Mouse (Mus musculus) forebrain, embryonic 13.5 days (tissue): ENCODE measurements around the gene Ms4a4a. TPM values are rescaled to one million over a fixed set of nuclear protein-coding genes. Genes with fewer than 3 reads are reported as not detected.
"Not testable (repeated sequence)": the region's sequence is repeated elsewhere in the genome, so short reads cannot be mapped to it uniquely, and the experiment has no call there.

Experiments used
- ATAC-seq: fragments of 200-750 bp; cut with Nextera tagmentation; 2 replicates; pipeline ENCODE4 v1.8.0; 2017
- H3K27ac ChIP-seq: fragments of 300-500 bp; sonication (generic); 2 replicates; pipeline ENCODE4 v1.5.1; 2015; ENCODE audit warnings: inconsistent platforms, mild to moderate bottlenecking, moderate library complexity
- H3K27me3 ChIP-seq: fragments of 300-500 bp; sonication (generic); 2 replicates; pipeline ENCODE4 v1.6.1; 2015; ENCODE audit warnings: mild to moderate bottlenecking, inconsistent platforms
- H3K36me3 ChIP-seq: fragments of 300-500 bp; sonication (generic); 2 replicates; pipeline ENCODE4 v1.6.1; 2015; ENCODE audit warnings: mild to moderate bottlenecking, inconsistent platforms; ENCODE audit not compliant: poor library complexity, severe bottlenecking
- H3K4me1 ChIP-seq: fragments of 300-500 bp; sonication (generic); 2 replicates; pipeline ENCODE4 v1.6.1; 2015; ENCODE audit warnings: inconsistent platforms
- H3K4me2 ChIP-seq: fragments of 300-500 bp; sonication (generic); 2 replicates; pipeline ENCODE4 v1.6.1; 2015; ENCODE audit warnings: inconsistent platforms, mild to moderate bottlenecking, moderate library complexity
- H3K4me3 ChIP-seq: fragments of 300-500 bp; sonication (generic); 2 replicates; pipeline ENCODE4 v1.5.1; 2015; ENCODE audit warnings: mild to moderate bottlenecking, inconsistent platforms
- H3K9ac ChIP-seq: fragments of 300-500 bp; sonication (generic); 2 replicates; pipeline ENCODE4 v1.6.1; 2015; ENCODE audit warnings: mild to moderate bottlenecking, inconsistent platforms
- H3K9me3 ChIP-seq: fragments of 300-500 bp; sonication (generic); replicated peaks from 2 replicates; pipeline ENCODE4 v1.6.1; 2016; ENCODE audit warnings: inconsistent platforms
- WGBS: fragments of 180-500 bp; shearing (Covaris S2); methylation state at CpG from one replicate; pipeline ENCODE4 v1.1.7; 2015; 5-methylcytosine and 5-hydroxymethylcytosine counted together
- polyA plus RNA-seq: library from polyadenylated mRNA; unstranded; fragments of >200 nt; fragmentation: Nextera tagmentation; extraction: Ambion mirVana; gene quantifications from 2 replicates; pipeline ENCODE4 v1.2.1, GENCODE M21; 2015

Gene Ms4a4a
- polyA plus RNA-seq, 1 experiment from 2014 or later = 0.54 TPM

DNA sequence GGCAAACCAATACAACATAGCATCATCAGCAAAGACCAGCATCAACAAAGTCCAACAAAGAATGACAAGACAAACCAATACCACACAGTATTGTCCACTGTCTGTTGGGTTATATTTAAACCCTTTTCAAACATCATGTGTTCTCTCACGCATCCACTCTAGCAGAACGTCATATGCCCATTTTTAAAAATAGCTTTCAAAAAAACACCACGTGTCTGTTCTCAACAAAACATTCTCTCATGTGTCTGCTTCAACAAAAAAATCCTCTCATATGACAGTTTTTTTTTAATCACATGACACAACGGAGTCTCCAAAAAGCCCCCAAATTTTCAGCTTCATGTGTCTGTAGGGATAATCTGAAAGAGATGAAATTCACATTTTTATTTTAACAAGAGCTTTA lies 12.4 kb downstream of the Ms4a4a start:
- H3K36me3 ChIP-seq = no peaks in the 10 kb centered on the region
- H3K27me3 ChIP-seq = no peaks in the 10 kb centered on the region
- H3K9ac ChIP-seq = no peak overlapping the region
- H3K4me2 ChIP-seq = no peak overlapping the region
- H3K27ac ChIP-seq = no peak overlapping the region
- H3K9me3 ChIP-seq = no peaks in the 10 kb centered on the region
- ATAC-seq = no peak
- no peak overlapping the region for H3K4me3 ChIP-seq
- 89% methylated on average over 4 of the region's 4 CpGs for WGBS
- no peaks in the 10 kb centered on the region for H3K4me1 ChIP-seq

DNA sequence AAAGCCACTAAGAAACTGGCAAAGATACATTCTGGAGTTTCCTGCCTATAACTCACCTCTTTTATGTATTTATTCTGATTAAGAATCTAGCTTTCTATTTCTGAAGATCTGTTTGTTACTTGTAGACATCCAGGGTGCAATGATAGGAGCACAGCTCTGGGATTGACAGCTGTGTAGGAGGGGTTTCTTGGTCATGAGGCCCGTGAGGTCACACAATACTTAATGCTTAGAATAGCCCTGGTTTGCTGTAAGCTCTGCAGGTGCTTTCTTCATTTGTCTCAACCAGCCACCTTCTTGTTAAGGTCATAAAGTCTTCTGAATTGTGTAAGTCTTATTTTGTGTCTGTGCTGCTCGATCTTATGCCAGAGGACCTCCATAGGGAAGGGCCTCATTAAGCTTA lies 13.6 kb downstream of the Ms4a4a start:
- Histone ChIP-seq H3K4me1 (no peaks in the 10 kb centered on the region), H3K27ac (no peak overlapping the region), H3K4me2 (no peak overlapping the region), H3K4me3 (no peak overlapping the region), H3K9ac (no peak overlapping the region), H3K36me3 (no peaks in the 10 kb centered on the region), H3K9me3 (no peaks in the 10 kb centered on the region), H3K27me3 (no peaks in the 10 kb centered on the region)
- WGBS = 69% methylated on average over 2 of the region's 2 CpGs
- no peak for ATAC-seq

DNA sequence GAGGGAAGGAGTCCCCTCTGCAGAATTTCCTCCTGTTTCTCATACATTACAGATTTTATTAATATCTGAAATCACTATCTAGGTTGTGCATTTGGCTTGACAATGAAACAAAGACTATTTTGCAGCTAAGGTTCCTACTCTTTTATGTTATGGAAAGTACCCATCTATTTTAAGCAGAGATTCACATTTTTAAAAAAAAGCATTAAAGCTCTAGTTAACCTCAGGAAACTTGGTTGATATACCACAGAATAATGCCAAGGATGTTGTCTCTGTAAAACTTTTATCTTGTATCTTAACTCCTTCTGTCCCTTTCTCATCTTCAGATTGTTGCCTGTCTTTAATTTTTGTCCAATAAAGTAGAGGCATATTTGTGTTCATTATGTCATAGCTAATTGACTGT lies 20.4 kb downstream of the Ms4a4a start:
- no peaks in the 10 kb centered on the region for H3K27me3 ChIP-seq
- no peak overlapping the region for H3K4me2 ChIP-seq
- no peaks in the 10 kb centered on the region for H3K4me1 ChIP-seq
- no peak overlapping the region for H3K4me3 ChIP-seq
- no peak overlapping the region for H3K27ac ChIP-seq
- H3K9me3 ChIP-seq = no peaks in the 10 kb centered on the region
- no peaks in the 10 kb centered on the region for H3K36me3 ChIP-seq
- H3K9ac ChIP-seq = no peak overlapping the region
- ATAC-seq = no peak

DNA sequence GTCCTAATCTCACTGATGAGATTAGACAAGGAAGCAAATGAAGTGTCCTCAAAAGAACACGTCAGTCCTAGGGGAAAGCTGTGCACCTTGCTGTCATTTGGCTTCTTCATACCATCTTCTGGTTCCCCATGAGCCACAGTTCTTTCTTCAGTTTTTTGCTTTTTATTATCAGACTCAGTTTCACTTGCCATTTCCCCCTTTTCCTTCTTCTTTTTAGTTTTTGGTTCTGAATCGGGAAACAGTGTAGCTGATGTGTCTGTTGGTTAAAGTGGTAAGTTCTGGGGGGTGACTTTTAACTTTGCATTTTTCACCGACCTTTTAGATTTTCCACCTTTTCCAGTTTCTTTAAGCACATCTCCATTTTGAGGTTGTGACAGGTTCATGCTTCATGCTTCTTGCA lies 29.2 kb downstream of the Ms4a4a start, which contains the start of gene Ms4a4c:
Gene Ms4a4c (plus strand): TSS at position 244 of the 400 bp plus-strand sequence.
- ATAC-seq = no peak
- WGBS = 84% methylated on average over 3 of the region's 3 CpGs
- Histone ChIP-seq H3K4me2 (no peak within 1 kb of the TSS), H3K4me3 (no peak within 1 kb of the TSS), H3K4me1 (no peaks in the 10 kb centered on the region), H3K9ac (no peak within 1 kb of the TSS), H3K9me3 (no peaks in the 10 kb centered on the region), H3K27ac (no peak within 1 kb of the TSS), H3K36me3 (no peaks in the 10 kb centered on the region), H3K27me3 (no peaks in the 10 kb centered on the region)

DNA sequence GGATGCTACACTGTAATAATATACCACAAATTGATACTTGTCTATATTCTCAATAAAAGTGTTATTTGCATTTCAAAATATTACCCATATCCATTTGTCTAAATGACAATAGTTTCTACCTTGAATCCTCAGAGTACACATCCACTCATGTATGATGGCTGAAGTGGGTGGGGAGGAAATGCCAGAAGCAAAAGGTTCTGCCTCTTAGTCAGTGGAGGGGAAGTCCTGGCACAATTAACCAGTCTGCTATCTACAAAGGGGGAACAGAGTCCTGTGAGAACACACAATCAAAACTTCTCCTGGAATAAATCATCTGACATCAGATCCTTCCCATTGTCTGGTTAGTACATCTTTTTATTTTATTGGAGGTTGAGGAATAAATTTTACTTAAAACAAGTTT lies 32.1 kb downstream of the Ms4a4a start:
- Histone ChIP-seq H3K4me2 (no peak overlapping the region), H3K9ac (no peak overlapping the region), H3K27me3 (no peaks in the 10 kb centered on the region), H3K27ac (no peak overlapping the region), H3K36me3 (no peaks in the 10 kb centered on the region), H3K9me3 (no peaks in the 10 kb centered on the region), H3K4me1 (no peaks in the 10 kb centered on the region), H3K4me3 (no peak overlapping the region)
- no peak for ATAC-seq

DNA sequence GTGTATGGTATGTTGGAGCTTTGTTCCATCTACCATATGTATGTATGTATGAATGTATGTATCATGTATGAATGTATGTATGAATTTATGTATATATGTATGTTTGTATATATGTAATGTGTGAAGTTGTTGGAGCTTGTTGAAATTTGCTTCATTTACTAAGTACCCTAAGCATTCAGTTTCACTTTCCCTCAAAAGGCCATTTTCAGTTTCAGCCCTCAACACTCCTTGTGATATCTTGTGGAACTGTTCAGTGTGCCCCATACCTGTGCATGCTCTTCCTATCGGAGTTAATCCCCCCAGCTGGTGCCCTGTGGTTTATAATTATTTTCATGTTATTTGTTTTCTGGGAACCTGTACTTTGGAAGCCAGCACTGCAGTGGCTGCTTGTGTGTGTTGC lies 33.3 kb downstream of the Ms4a4a start:
- Histone ChIP-seq H3K4me3 (no peak overlapping the region), H3K36me3 (no peaks in the 10 kb centered on the region), H3K4me2 (no peak overlapping the region), H3K9ac (no peak overlapping the region), H3K4me1 (no peaks in the 10 kb centered on the region), H3K27ac (no peak overlapping the region), H3K27me3 (no peaks in the 10 kb centered on the region), H3K9me3 (no peaks in the 10 kb centered on the region)
- no peak for ATAC-seq
- WGBS = 89% methylated on average over 1 of the region's 1 CpGs

DNA sequence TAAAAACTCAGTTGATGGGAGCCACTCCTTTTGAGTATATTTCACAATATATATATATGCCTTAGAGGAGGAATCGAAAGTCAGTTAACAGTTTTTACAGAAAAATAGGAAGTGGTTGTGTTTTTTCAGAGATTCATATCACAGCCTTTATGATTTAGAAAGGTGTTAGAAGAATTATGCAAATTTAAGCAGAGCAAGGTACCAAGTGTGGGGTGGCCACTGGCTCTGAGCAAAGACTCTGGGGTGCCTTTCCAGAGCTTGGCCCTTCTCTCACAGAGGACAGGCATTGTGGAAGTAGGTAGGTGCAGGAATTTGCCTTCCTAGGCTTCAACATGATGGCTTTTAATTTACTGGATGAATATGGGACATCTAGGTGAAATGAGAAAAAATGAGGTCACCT lies 36.3 kb downstream of the Ms4a4a start:
- H3K27ac ChIP-seq = no peak overlapping the region
- H3K9ac ChIP-seq = no peak overlapping the region
- 88% methylated on average over 1 of the region's 1 CpGs for WGBS
- H3K4me3 ChIP-seq = no peak overlapping the region
- H3K9me3 ChIP-seq = no peaks in the 10 kb centered on the region
- H3K4me2 ChIP-seq = no peak overlapping the region
- ATAC-seq = no peak
- H3K4me1 ChIP-seq = no peaks in the 10 kb centered on the region
- H3K27me3 ChIP-seq = no peaks in the 10 kb centered on the region
- H3K36me3 ChIP-seq = no peaks in the 10 kb centered on the region

DNA sequence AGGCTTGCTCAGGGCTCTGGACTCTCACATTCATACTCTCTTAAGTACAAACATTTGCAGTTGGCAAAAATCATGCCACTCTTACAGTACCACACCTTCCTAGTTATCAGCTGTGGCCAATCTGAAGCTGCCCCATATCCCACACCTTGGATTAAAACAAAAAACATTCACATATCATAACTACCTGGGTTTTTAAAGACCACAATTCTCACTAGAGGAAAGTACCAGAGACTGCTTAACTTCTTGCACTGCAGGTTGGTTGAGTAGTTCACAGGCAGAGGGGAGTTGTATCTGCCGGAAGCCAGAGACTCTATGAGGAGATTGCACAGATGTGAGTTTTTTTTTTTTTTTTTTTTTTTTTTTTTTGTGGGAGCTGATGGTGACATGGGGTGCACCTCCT lies 38.8 kb downstream of the Ms4a4a start:
- Histone ChIP-seq H3K27me3 (no peaks in the 10 kb centered on the region), H3K9me3 (no peaks in the 10 kb centered on the region), H3K4me1 (no peaks in the 10 kb centered on the region), H3K27ac (no peak overlapping the region), H3K9ac (no peak overlapping the region), H3K4me2 (no peak overlapping the region), H3K36me3 (no peaks in the 10 kb centered on the region), H3K4me3 (no peak overlapping the region)
- WGBS = 90% methylated on average over 1 of the region's 1 CpGs
- ATAC-seq = no peak

DNA sequence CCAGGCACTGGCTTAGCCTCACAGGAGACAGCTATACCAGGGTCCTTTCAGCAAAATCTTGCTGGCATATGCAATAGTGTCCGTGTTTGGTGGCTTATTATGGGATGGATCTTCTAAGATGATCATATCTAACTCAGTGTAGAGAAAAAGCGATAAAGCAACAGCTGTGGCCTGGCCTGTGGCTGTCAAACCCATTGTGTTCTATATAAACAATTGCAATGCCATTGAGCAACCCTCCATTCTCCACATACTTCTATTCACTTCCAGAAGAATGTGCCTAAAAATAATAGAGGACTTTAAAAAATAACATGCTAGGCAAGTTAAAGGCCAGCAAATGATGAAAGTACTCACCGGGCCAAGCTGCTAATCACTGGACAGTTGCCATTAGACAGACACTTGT lies 40.3 kb downstream of the Ms4a4a start:
- no peaks in the 10 kb centered on the region for H3K9me3 ChIP-seq
- 68% methylated on average over 3 of the region's 3 CpGs for WGBS
- H3K4me1 ChIP-seq = no peaks in the 10 kb centered on the region
- no peak overlapping the region for H3K9ac ChIP-seq
- no peak for ATAC-seq
- H3K27ac ChIP-seq = no peak overlapping the region
- H3K27me3 ChIP-seq = no peaks in the 10 kb centered on the region
- no peak overlapping the region for H3K4me3 ChIP-seq
- H3K36me3 ChIP-seq = no peaks in the 10 kb centered on the region
- no peak overlapping the region for H3K4me2 ChIP-seq

DNA sequence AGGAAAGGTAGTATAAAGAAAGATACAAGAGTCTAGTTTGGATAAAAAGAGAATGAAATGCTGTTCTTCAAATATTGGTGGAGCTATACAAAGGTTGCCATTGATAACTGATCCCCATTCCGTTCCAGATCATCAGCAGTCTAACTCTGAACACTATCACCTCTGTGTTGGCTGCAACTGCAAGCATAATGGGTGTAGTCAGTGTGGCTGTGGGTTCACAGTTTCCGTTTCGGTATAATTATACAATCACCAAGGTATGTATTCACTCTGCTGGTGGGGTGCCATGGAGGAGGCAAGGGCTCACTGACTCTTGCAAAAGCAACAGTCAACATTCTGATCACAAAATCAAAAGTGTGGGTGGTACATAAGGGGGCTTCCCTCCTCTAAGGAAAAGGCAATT lies 43.5 kb downstream of the Ms4a4a start:
- ATAC-seq, H3K36me3 ChIP-seq, H3K27ac ChIP-seq, H3K9me3 ChIP-seq, H3K4me3 ChIP-seq, H3K9ac ChIP-seq, H3K4me2 ChIP-seq, H3K4me1 ChIP-seq, H3K27me3 ChIP-seq: not testable (repeated sequence)
- 73% methylated on average over 3 of the region's 3 CpGs for WGBS

DNA sequence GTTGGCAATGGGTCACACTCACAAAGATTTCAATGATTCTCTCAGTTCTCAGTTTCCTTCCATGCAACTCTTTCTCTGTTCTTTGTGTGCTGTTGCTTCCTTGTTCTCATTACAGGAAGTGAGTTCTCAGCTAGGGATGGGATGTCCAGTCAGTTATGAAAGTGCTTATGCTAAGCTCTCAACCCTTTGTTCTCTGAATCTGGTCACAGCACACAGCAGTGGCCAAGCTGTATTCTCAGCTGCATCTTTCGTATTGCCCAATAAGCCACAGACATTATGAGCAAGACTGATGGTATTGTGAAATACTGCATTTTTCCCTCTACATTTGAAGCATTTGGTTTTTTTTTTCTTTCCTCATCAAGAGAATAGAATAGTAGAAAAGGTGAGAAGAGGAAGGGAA lies 55.9 kb downstream of the Ms4a4a start:
- H3K4me3 ChIP-seq, H3K9me3 ChIP-seq, H3K36me3 ChIP-seq, H3K27me3 ChIP-seq, H3K4me1 ChIP-seq, H3K27ac ChIP-seq, ATAC-seq, H3K9ac ChIP-seq, H3K4me2 ChIP-seq: not testable (repeated sequence)
- WGBS = 93% methylated on average over 1 of the region's 1 CpGs

DNA sequence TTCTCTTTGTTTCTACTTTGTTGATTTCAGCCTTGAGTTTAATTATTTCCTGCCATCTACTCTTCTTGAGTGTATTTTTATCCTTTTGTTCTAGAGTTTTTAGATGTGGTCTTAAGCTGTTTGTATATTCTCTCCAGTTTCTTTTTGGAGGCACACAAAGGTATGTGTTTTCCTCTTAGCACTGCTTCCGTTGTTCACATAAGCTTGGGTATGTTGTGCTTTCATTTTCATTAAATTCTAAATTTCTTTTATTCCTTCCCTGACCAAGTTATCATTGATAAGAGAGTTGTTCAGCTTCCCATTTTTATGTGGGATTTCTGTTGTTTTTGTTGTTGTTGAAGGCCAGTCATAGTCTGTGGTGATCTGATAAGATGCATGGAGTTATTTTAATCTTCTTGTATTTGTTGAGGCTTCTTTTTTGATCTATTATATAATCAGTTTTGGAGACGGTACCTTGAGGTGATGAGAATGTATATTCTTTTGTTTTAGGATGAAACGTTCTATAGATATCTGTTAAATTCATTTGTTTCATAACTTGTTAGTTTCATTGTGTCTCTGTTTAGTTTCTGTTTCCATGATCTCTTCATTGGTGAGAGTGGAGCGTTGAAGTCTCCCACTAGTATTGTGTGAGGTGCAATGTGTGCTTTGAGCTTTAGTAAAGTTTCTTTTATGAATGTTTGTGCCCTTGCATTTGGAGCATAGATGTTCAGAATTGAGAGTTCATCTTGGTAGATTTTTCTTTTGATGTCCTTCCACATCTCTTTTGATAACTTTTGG lies 59.9 kb downstream of the Ms4a4a start:
- no peak overlapping the region for H3K4me2 ChIP-seq
- no peaks in the 10 kb centered on the region for H3K9me3 ChIP-seq
- H3K27ac ChIP-seq = no peak overlapping the region
- no peaks in the 10 kb centered on the region for H3K4me1 ChIP-seq
- ATAC-seq = no peak
- no peak overlapping the region for H3K9ac ChIP-seq
- no peak overlapping the region for H3K4me3 ChIP-seq
- H3K36me3 ChIP-seq = no peaks in the 10 kb centered on the region
- no peaks in the 10 kb centered on the region for H3K27me3 ChIP-seq
- WGBS = 82% methylated on average over 4 of the region's 4 CpGs
